Mouse (Mus musculus) ovary, adult 18-20 months (tissue): ENCODE results near the gene Rnf141.

Experiments used
- DNase-seq: peaks from one replicate; pipeline ENCODE4 v3.0.0; 2022; ENCODE audit warnings: low spot score, mixed read lengths

Rnf141 gene

GRCm38 (mm10) chr7:110796367-110797051, 47.7 kb downstream of the Rnf141 start:
- no peak for DNase-seq

- no peak for DNase-seq
Observed at GRCm38 (mm10) chr7:110794722-110795121, 49.5 kb downstream of the Rnf141 start.

GRCm38 (mm10) chr7:110792834-110793233, 51.4 kb downstream of the Rnf141 start:
- DNase-seq, result no peak

GRCm38 (mm10) chr7:110792201-110792600, 52.1 kb downstream of the Rnf141 start:
- peak; percentile 68 for DNase-seq

- peak; percentile 60 for DNase-seq
Observed at GRCm38 (mm10) chr7:110790878-110791277, 53.4 kb downstream of the Rnf141 start.

GRCm38 (mm10) chr7:110787310-110787709, 56.9 kb downstream of the Rnf141 start:
- DNase-seq, result no peak

GRCm38 (mm10) chr7:110785741-110786146, 58.5 kb downstream of the Rnf141 start:
- no peak for DNase-seq

GRCm38 (mm10) chr7:110784965-110785364, 59.3 kb downstream of the Rnf141 start:
- no peak for DNase-seq

- DNase-seq, result no peak
Observed at GRCm38 (mm10) chr7:110782845-110783478, 61.3 kb downstream of the Rnf141 start.

- no peak for DNase-seq
Observed at GRCm38 (mm10) chr7:110782135-110782534, 62.1 kb downstream of the Rnf141 start.

GRCm38 (mm10) chr7:110781231-110781711, 63.0 kb downstream of the Rnf141 start:
- no peak for DNase-seq

- DNase-seq, result no peak
Observed at GRCm38 (mm10) chr7:110780520-110780919, 63.7 kb downstream of the Rnf141 start.

- no peak for DNase-seq
Observed at GRCm38 (mm10) chr7:110779605-110780111, 64.6 kb downstream of the Rnf141 start.

- DNase-seq, result no peak
Observed at GRCm38 (mm10) chr7:110778933-110779332, 65.3 kb downstream of the Rnf141 start.

- no peak for DNase-seq
Observed at GRCm38 (mm10) chr7:110777146-110778001, 66.9 kb downstream of the Rnf141 start.

GRCm38 (mm10) chr7:110774674-110775073, 69.6 kb downstream of the Rnf141 start:
- DNase-seq, result no peak

- no peak for DNase-seq
Observed at GRCm38 (mm10) chr7:110774077-110774476, 70.2 kb downstream of the Rnf141 start.

- peak; percentile 53 for DNase-seq
Observed at GRCm38 (mm10) chr7:110773204-110774002, 70.9 kb downstream of the Rnf141 start.

- no peak for DNase-seq
Observed at GRCm38 (mm10) chr7:110772343-110772742, 71.9 kb downstream of the Rnf141 start.

- DNase-seq, result no peak
Observed at GRCm38 (mm10) chr7:110770949-110771348, 73.3 kb downstream of the Rnf141 start.

GRCm38 (mm10) chr7:110769094-110769493, 75.2 kb downstream of the Rnf141 start:
- no peak for DNase-seq
